Mouse (Mus musculus) midbrain, embryonic 11.5 days (tissue): ENCODE measurements at regions not wholly inside any gene's neighbourhood (a gene's known extent, or its start where the extent isn't known, plus 50 kb on each side); places are given as distances from the start of the nearest gene placed in this dataset.
A peak's percentile ranks its signal among the peaks of the same experiment; 100 is the strongest.

Experiments used
- ATAC-seq: fragments of 200-750 bp; cut with Nextera tagmentation; 2 replicates; pipeline ENCODE4 v1.8.0; 2017; ENCODE audit warnings: moderate TSS enrichment, moderate library complexity; ENCODE audit not compliant: low FRiP score
- DNase-seq: peaks from one replicate; pipeline ENCODE4 v3.0.0; 2015; ENCODE audit warnings: low spot score; ENCODE audit errors: missing footprints
- H3K27ac ChIP-seq: fragments of 300-500 bp; sonication (generic); 2 replicates; pipeline ENCODE4 v1.5.1; 2014; ENCODE audit warnings: low read depth, low read length
- H3K27me3 ChIP-seq: fragments of 300-500 bp; sonication (generic); 2 replicates; pipeline ENCODE4 v1.6.1; 2014; ENCODE audit warnings: mild to moderate bottlenecking, low read length, moderate library complexity, mixed read lengths; ENCODE audit not compliant: control insufficient read depth, insufficient read depth
- H3K36me3 ChIP-seq: fragments of 300-500 bp; sonication (generic); 2 replicates; pipeline ENCODE4 v1.6.1; 2014; ENCODE audit warnings: mild to moderate bottlenecking, low read length, moderate library complexity, mixed read lengths; ENCODE audit not compliant: control insufficient read depth, insufficient read depth
- H3K4me1 ChIP-seq: fragments of 300-500 bp; sonication (generic); 2 replicates; pipeline ENCODE4 v1.6.1; 2014; ENCODE audit warnings: low read length; ENCODE audit not compliant: control insufficient read depth, insufficient read depth
- H3K4me2 ChIP-seq: fragments of 300-500 bp; sonication (generic); 2 replicates; pipeline ENCODE4 v1.6.1; 2014; ENCODE audit warnings: mild to moderate bottlenecking, moderate library complexity
- H3K4me3 ChIP-seq: fragments of 300-500 bp; sonication (generic); 2 replicates; pipeline ENCODE4 v1.5.1; 2014; ENCODE audit warnings: low read depth, low read length
- H3K9ac ChIP-seq: fragments of 300-500 bp; sonication (generic); 2 replicates; pipeline ENCODE4 v1.6.1; 2014; ENCODE audit warnings: low read length
- H3K9me3 ChIP-seq: fragments of 300-500 bp; sonication (generic); 2 replicates; pipeline ENCODE4 v1.6.1; 2016; ENCODE audit warnings: low read length; ENCODE audit not compliant: control insufficient read depth
- WGBS: fragments of 180-500 bp; shearing (Covaris S2); extraction: QIAGEN DNeasy Blood & Tissue Kit; methylation state at CpG from one replicate; pipeline ENCODE4 v1.1.7; 2014; 5-methylcytosine and 5-hydroxymethylcytosine counted together

- Histone ChIP-seq H3K9me3 (no peaks in the 10 kb centered on the region), H3K27me3 (no peaks in the 10 kb centered on the region), H3K4me3 (no peak overlapping the region), H3K36me3 (no peaks in the 10 kb centered on the region), H3K9ac (no peak overlapping the region), H3K27ac (no peak overlapping the region), H3K4me1 (no peaks in the 10 kb centered on the region), H3K4me2 (no peak overlapping the region)
- WGBS, result 91% methylated on average over 2 of the region's 2 CpGs
- ATAC-seq (no peak), DNase-seq (no peak)
These were observed 331.3 kb downstream of the Gja1 start for GRCm38 (mm10) chr10:56708411-56708810.

- Histone ChIP-seq H3K9ac (no peak overlapping the region), H3K27ac (no peak overlapping the region), H3K4me1 (no peaks in the 10 kb centered on the region), H3K4me2 (no peak overlapping the region), H3K9me3 (no peaks in the 10 kb centered on the region), H3K36me3 (no peaks in the 10 kb centered on the region), H3K4me3 (no peak overlapping the region), H3K27me3 (no peaks in the 10 kb centered on the region)
- ATAC-seq, result no peak
- no peak for DNase-seq
- WGBS, result 91% methylated on average over 1 of the region's 1 CpGs
These were observed 331.8 kb downstream of the Gja1 start for GRCm38 (mm10) chr10:56708886-56709285.

- WGBS, result 33% methylated on average over 7 of the region's 7 CpGs
- no peaks in the 10 kb centered on the region for H3K36me3 ChIP-seq
- no peak overlapping the region for H3K27ac ChIP-seq
- no peaks in the 10 kb centered on the region for H3K9me3 ChIP-seq
- H3K27me3 ChIP-seq, result no peaks in the 10 kb centered on the region
- DNase-seq (no peak), ATAC-seq (no peak)
- H3K4me1 ChIP-seq, result no peaks in the 10 kb centered on the region
- H3K4me2 ChIP-seq, result no peak overlapping the region
- no peak overlapping the region for H3K4me3 ChIP-seq
- H3K9ac ChIP-seq, result no peak overlapping the region
These were observed 335.5 kb downstream of the Gja1 start for GRCm38 (mm10) chr10:56712611-56713105.

DNA sequence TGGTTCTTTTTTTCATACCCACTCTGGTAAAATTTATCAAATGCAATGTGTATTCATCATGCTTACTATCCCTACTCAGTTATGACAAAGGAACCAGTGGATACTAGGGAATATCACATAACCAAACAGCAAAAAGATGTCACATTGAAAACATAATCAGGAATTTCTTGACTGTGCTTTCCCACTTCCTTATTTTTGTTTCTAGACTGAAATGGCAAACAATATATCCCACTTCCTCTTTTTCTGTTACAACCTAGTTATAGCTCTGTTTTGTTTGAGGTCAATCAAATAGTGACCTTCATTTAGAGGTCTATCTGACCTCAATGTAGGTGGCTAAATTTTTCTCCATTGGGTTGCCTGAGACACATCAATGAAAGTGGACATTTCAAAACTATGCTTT, 359.9 kb downstream of the Gja1 start:
- no peak overlapping the region for H3K9ac ChIP-seq
- H3K9me3 ChIP-seq, result no peaks in the 10 kb centered on the region
- H3K27me3 ChIP-seq, result no peaks in the 10 kb centered on the region
- H3K27ac ChIP-seq, result no peak overlapping the region
- ATAC-seq (no peak), DNase-seq (no peak)
- H3K36me3 ChIP-seq, result no peaks in the 10 kb centered on the region
- H3K4me1 ChIP-seq, result no peaks in the 10 kb centered on the region
- H3K4me3 ChIP-seq, result no peak overlapping the region
- H3K4me2 ChIP-seq, result no peak overlapping the region

GRCm38 (mm10) chr10:56739621-56740020, 362.5 kb downstream of the Gja1 start:
- no peaks in the 10 kb centered on the region for H3K4me1 ChIP-seq
- no peak overlapping the region for H3K9ac ChIP-seq
- H3K4me3 ChIP-seq, result no peak overlapping the region
- no peaks in the 10 kb centered on the region for H3K27me3 ChIP-seq
- no peaks in the 10 kb centered on the region for H3K36me3 ChIP-seq
- ATAC-seq (no peak), DNase-seq (no peak)
- H3K9me3 ChIP-seq, result no peaks in the 10 kb centered on the region
- WGBS, result 89% methylated on average over 3 of the region's 3 CpGs
- no peak overlapping the region for H3K27ac ChIP-seq
- H3K4me2 ChIP-seq, result no peak overlapping the region

GRCm38 (mm10) chr10:56752134-56752533, 375.0 kb downstream of the Gja1 start:
- H3K27me3 ChIP-seq, result no peaks in the 10 kb centered on the region
- 25% methylated on average over 1 of the region's 2 CpGs for whole genome bisulfite sequencing
- DNase-seq, result no peak
- no peaks in the 10 kb centered on the region for H3K36me3 ChIP-seq
- no peaks in the 10 kb centered on the region for H3K9me3 ChIP-seq
- H3K4me2 ChIP-seq, result no peak overlapping the region
- no peak overlapping the region for H3K9ac ChIP-seq
- no peak overlapping the region for H3K27ac ChIP-seq
- H3K4me1 ChIP-seq, result no peaks in the 10 kb centered on the region
- peak; percentile 48; the same call in 1 of the 2 replicates for ATAC-seq
- no peak overlapping the region for H3K4me3 ChIP-seq

DNA sequence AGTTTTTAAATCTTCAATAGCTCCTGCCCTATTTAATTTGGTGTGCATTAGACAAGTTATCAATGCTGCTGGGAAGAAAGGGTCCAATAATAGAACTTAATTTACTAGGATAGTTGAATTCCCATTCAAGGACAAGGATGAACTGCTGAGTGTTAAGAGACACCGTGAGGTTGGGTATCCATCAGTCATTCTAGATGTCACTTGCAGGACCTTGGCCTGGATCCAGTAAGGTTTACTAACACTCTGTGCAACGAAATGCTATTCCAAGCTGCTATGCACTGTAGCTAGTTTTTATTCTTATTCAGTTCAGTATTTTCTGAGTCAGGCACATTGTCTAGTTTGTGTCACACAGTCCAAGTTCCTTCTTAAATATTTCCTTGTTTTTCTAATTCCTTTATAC, 376.4 kb downstream of the Gja1 start:
- no peak overlapping the region for H3K4me3 ChIP-seq
- WGBS, result 83% methylated on average over 2 of the region's 2 CpGs
- no peak overlapping the region for H3K9ac ChIP-seq
- no peaks in the 10 kb centered on the region for H3K27me3 ChIP-seq
- no peaks in the 10 kb centered on the region for H3K4me1 ChIP-seq
- H3K4me2 ChIP-seq, result no peak overlapping the region
- H3K27ac ChIP-seq, result no peak overlapping the region
- ATAC-seq, result no peak
- no peak for DNase-seq
- no peaks in the 10 kb centered on the region for H3K9me3 ChIP-seq
- no peaks in the 10 kb centered on the region for H3K36me3 ChIP-seq

DNA sequence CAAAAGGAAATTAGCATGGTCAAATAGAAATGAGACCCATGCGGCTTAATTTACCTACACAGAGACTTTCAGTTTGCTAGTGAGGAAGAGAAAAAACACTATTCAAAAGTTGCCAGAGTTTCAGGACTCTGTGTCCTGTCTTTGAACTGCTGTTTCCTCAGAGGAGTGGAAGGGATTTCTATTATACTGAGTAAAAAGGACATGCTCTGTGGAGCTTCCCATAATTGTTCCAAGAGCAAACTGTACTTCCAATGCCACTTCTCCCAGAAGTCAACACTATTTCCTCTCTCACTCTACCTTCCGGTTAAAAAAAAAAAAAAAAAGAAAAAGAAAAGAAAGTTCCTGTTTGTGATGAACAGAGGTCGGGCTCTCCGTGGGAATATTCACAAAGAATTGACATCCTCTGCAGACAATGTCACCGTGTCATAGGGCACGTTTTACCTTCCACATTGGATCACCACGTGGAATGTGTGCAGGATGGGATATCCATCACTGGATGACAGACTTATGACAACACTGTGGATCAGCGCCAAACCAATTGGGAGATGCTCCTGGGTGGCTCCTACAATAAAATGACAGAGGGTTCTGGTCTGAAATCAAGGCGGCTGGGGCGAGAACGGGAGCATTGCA, 377.5 kb downstream of the Gja1 start:
- no peak for ATAC-seq
- WGBS, result 88% methylated on average over 11 of the region's 11 CpGs

GRCm38 (mm10) chr10:56770629-56771028, 393.5 kb downstream of the Gja1 start:
- H3K4me3 ChIP-seq, result no peak overlapping the region
- H3K4me2 ChIP-seq, result no peak overlapping the region
- no peak overlapping the region for H3K27ac ChIP-seq
- no peaks in the 10 kb centered on the region for H3K9me3 ChIP-seq
- H3K4me1 ChIP-seq, result no peaks in the 10 kb centered on the region
- no peaks in the 10 kb centered on the region for H3K36me3 ChIP-seq
- WGBS, result 91% methylated on average over 4 of the region's 4 CpGs
- DNase-seq, result no peak
- H3K27me3 ChIP-seq, result no peaks in the 10 kb centered on the region
- no peak overlapping the region for H3K9ac ChIP-seq
- no peak for ATAC-seq

More for the DNA sequence above, 377.5 kb downstream of the Gja1 start:
- Histone ChIP-seq H3K36me3 (no peaks in the 10 kb centered on the region), H3K9me3 (no peaks in the 10 kb centered on the region), H3K4me3 (no peak overlapping the region), H3K4me1 (no peaks in the 10 kb centered on the region), H3K27ac (no peak overlapping the region), H3K9ac (no peak overlapping the region), H3K27me3 (no peaks in the 10 kb centered on the region), H3K4me2 (no peak overlapping the region)
- DNase-seq, result no peak
